Mouse (Mus musculus) ES-E14 (cell line): Measurements from ENCODE around the gene A530032D15Rik. TPM values are rescaled to one million over a fixed set of nuclear protein-coding genes. Genes with fewer than 3 reads are reported as not detected.
"Not testable (repeated sequence)": the region's sequence is repeated elsewhere in the genome, so short reads cannot be mapped to it uniquely, and the experiment has no call there.

Experiments
- DNase-seq: peaks from one replicate; pipeline ENCODE4 v3.0.0-alpha.2; 2013; ENCODE audit warnings: low read depth, low spot score
- H3K27ac ChIP-seq: 2 replicates; pipeline ENCODE4 v1.5.1; 2012; ENCODE audit warnings: low read depth, mild to moderate bottlenecking, low read length, moderate library complexity, mixed read lengths; ENCODE audit not compliant: poor library complexity, insufficient read depth, severe bottlenecking
- H3K36me3 ChIP-seq: 2 replicates; pipeline ENCODE4 v1.6.1; 2012; ENCODE audit warnings: mild to moderate bottlenecking, low read length, moderate library complexity, mixed read lengths; ENCODE audit not compliant: control insufficient read depth, poor library complexity, insufficient read depth, severe bottlenecking
- H3K4me1 ChIP-seq, 2 experiments: fragments of 150-350 bp in 1 of 2; sonication (generic) in 1 of 2; 2 replicates each; pipeline ENCODE4 v1.6.1; 2012; ENCODE audit warnings: low read length in 2 of 2, mild to moderate bottlenecking in 1 of 2, mixed read lengths in 1 of 2; ENCODE audit not compliant: control insufficient read depth in 2 of 2, insufficient read depth in 2 of 2, poor library complexity in 1 of 2
- H3K4me3 ChIP-seq, 2 experiments: fragments of 150-350 bp in 1 of 2; sonication (generic) in 1 of 2; 2 replicates each; pipeline ENCODE4 v1.5.1; 2012; ENCODE audit warnings: low read length in 2 of 2, low read depth in 1 of 2, mild to moderate bottlenecking in 1 of 2, mixed read lengths in 1 of 2; ENCODE audit not compliant: insufficient read depth in 1 of 2, poor library complexity in 1 of 2, severe bottlenecking in 1 of 2
- H3K9ac ChIP-seq: 2 replicates; pipeline ENCODE4 v1.6.1; 2012; ENCODE audit warnings: low read depth, mild to moderate bottlenecking, low read length, mixed read lengths; ENCODE audit not compliant: poor library complexity, insufficient read depth, severe bottlenecking
- H3K9me3 ChIP-seq: fragments of 150-350 bp; sonication (generic); 2 replicates; pipeline ENCODE4 v1.6.1; 2012; ENCODE audit warnings: low read depth, mild to moderate bottlenecking, low read length; ENCODE audit not compliant: control insufficient read depth, insufficient read depth
- in situ Hi-C, 2 experiments: fragments of 600-800 bp; cut with MboI; formaldehyde crosslinking; loops; one replicate each; pipeline ENCODE4 v1.15.1; 2025; ENCODE audit warnings: low sequenced_read_pairs in 2 of 2, inconsistent platforms in 1 of 2; ENCODE audit not compliant: unreplicated experiment in 2 of 2
- total RNA-seq: library from RNA; depleted of rRNA; stranded (reverse); fragments of 300-350 nt; gene quantifications from 2 replicates; pipeline ENCODE4 v1.2.3, GENCODE M21; 2012

Gene A530032D15Rik
- total RNA-seq, 1 experiment: 0.22 TPM

DNA sequence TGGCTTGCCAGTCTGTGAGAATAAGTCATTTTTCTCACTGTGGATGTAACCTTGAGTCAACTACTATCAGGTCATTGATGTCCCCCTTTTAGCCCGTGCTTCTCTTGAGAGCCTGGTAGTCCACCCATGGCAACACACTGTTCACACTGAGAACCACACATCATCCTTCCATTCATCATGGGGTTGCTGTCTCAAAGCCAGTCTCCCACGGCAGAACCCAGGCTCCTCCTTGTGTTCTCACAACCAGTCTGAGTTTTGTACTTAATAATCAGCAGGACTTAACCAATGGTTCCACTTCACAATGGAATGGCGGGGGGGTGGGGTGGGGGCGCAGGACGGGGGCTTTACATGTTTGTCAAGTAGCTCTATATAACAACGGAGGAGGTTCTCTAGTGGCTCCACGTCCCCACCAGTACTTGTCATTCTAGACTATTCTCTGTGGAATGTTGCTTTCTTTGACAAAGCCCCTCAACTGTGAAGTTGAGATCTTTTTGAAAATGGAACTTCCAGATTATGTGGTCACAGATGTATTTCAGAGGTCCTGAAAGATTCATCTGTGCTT, 16.6 kb downstream of the A530032D15Rik start:
- H3K9ac ChIP-seq, DNase-seq, H3K27ac ChIP-seq, H3K36me3 ChIP-seq, H3K4me3 ChIP-seq, H3K9me3 ChIP-seq, H3K4me1 ChIP-seq, in situ Hi-C loops: not testable (repeated sequence)

DNA sequence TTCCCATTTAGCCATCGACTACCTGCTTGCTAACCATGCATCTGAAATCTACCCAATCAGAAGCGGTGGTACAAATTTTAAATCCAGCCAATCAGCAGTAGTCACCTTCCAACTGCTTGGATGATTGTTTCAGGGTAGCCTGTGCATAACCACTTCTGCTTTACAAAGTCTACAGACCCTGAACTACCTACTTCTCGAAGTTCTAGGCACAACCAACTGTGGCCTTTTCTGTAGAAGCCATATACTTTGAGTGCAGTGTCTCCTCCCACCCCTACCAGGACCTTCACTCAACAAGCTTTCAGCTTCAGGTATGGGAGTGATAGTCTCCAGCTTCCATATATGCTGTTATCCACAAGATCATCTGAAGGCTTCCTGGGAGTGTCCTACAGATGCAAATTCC, 17.5 kb downstream of the A530032D15Rik start:
- H3K9ac ChIP-seq, DNase-seq, in situ Hi-C loops, H3K9me3 ChIP-seq, H3K4me3 ChIP-seq, H3K27ac ChIP-seq, H3K4me1 ChIP-seq, H3K36me3 ChIP-seq: not testable (repeated sequence)

DNA sequence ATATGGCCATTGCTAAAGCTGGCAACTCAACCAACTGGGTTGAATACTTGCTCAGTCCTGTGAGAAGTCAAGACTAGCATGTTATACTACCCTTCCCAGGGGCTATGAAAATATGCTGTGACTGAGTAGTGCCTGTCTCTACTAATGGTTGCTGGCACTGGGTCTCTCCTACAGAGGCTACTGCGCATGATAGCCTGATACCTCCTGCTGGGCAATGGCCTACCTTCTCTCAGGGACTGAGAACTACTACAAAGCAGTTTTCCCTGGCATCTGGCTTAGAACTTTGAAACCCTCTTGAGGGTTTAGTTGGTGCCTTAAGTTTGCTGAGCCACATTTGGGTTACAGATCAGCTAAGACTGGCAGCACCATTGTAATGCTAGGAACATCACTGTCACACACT, 23.4 kb downstream of the A530032D15Rik start:
- H3K9ac ChIP-seq, H3K9me3 ChIP-seq, DNase-seq, in situ Hi-C loops, H3K4me1 ChIP-seq, H3K36me3 ChIP-seq, H3K4me3 ChIP-seq, H3K27ac ChIP-seq: not testable (repeated sequence)

DNA sequence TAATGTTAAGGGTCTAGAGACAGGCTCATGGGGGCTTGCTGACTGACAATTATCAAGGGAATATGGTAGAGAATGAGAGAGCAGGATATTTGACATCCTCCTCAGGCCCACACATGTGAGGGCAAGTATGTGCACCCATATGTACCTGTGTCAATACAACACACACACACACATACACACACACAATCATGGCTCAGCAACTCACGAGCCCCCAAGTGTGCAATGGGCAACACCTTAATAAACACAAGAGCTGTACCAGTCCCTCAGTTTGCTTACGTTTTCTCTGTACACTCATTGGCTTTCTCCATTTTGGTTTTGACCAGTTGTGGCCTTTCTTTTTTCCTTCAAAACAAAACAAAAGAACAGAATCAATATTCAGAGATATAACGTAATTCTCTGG, 24.9 kb downstream of the A530032D15Rik start:
- H3K9ac ChIP-seq, DNase-seq, H3K4me3 ChIP-seq, H3K36me3 ChIP-seq, in situ Hi-C loops, H3K4me1 ChIP-seq, H3K9me3 ChIP-seq, H3K27ac ChIP-seq: not testable (repeated sequence)

DNA sequence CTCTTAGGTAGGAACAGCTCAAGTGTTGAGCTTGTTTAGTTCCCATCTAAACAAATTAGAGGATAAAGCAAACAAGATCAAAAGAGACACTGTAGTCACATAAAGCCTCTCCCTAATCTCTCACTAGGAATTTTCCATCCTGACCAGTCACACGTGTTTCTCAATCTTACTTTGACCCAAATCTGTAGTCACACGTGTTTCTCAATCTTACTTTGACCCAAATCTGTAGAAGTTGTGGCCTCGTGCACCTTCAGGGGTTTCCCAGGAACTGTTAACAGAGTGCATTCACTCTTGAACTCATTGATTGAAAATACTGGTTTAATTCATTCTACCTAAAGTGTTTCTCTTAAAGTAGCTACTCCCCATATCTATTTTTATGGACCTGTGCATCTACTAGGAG, 36.6 kb downstream of the A530032D15Rik start:
- H3K4me1 ChIP-seq, H3K9ac ChIP-seq, H3K9me3 ChIP-seq, H3K27ac ChIP-seq, in situ Hi-C loops, H3K4me3 ChIP-seq, DNase-seq, H3K36me3 ChIP-seq: not testable (repeated sequence)

DNA sequence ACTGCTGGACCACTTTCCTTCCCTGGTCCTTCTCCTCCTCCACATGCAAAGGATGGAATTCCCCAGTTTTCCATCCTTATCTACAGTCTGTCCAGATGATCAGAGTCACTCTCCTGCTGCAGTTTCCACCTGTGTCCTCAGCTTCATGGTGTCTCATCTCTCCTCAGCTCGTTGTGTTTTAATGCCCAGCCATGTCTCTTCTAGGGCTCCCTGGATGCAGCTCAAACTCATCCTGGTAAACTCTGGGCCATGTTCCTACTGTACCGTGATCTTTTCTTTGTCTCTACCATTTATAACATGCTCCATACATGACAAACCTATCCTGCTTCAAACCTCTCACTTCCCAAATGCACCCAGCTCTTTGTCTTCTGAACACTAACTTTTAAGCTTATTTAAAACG, 38.0 kb downstream of the A530032D15Rik start:
- DNase-seq, in situ Hi-C loops, H3K4me1 ChIP-seq, H3K9ac ChIP-seq, H3K4me3 ChIP-seq, H3K9me3 ChIP-seq, H3K27ac ChIP-seq, H3K36me3 ChIP-seq: not testable (repeated sequence)

DNA sequence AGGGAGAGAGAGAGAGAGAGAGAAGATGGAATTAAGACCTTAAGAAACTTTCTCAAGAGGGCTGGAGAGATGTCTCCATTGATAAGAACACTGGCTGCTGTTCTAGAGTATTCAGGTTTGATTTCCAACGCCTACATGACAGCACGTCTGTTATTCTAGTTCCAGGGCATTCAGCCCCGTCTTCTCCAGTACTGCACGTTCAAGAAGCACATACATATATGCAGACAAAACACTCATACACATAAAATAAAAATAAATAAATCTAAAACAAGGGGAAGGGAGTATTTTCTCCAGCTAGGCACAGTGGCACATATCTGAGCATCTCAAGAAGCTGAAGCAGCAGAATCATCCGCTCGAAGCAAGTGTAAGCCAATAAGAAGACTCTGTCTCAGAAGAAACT, 73.9 kb downstream of the A530032D15Rik start:
- in situ Hi-C loops, H3K36me3 ChIP-seq, H3K9me3 ChIP-seq, H3K9ac ChIP-seq, H3K27ac ChIP-seq, DNase-seq, H3K4me3 ChIP-seq, H3K4me1 ChIP-seq: not testable (repeated sequence)

DNA sequence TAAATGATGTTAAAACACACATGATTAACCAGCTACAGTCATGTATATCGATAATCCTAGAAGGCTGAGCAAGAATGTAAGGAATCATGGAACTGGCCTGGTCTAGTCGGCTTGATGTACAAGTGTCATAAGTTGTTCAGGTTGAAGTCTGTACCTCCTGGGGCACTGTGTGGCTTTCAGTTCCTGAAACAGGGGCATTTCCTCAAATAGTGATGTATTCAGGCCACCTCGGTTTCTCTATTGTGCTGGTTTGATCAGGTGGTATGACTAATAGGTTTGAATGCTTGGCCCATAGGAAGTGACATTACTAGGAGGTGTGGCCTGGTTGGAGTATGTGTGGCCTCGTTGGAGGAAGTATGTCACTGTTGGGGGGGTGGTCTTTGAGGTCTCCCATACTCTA, 75.3 kb downstream of the A530032D15Rik start:
- H3K36me3 ChIP-seq, DNase-seq, H3K27ac ChIP-seq, H3K9ac ChIP-seq, H3K4me1 ChIP-seq, in situ Hi-C loops, H3K4me3 ChIP-seq, H3K9me3 ChIP-seq: not testable (repeated sequence)

DNA sequence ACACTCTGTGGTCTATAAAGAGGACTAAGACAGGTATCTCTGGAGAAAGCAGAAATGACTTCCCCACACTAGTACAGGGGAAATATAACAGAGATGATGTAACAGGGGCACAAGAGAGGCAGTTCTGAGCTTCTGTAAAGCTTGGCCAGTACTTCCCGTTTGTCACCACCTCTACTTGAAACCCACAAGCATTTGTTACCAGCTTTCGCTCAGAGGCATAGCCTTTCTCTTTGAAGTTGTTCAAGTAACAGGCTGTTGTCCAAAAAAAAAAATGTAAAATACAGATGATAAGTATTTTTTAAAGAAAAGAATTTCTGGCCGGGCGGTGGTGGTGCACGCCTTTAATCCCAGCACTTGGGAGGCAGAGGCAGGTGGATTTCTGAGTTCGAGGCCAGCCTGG, 76.0 kb downstream of the A530032D15Rik start:
- DNase-seq, H3K27ac ChIP-seq, H3K36me3 ChIP-seq, H3K9ac ChIP-seq, H3K4me3 ChIP-seq, H3K9me3 ChIP-seq, H3K4me1 ChIP-seq, in situ Hi-C loops: not testable (repeated sequence)
